Mouse (Mus musculus) embryo, embryonic 10.5 days (tissue): ENCODE results near the gene Man2b1.
"Not testable (repeated sequence)": the region's sequence is repeated elsewhere in the genome, so short reads cannot be mapped to it uniquely, and the experiment has no call there.

Experiments used
- DNase-seq: peaks from one replicate; pipeline ENCODE4 v3.0.0-alpha.2; 2015; ENCODE audit warnings: low spot score

Gene Man2b1

DNA sequence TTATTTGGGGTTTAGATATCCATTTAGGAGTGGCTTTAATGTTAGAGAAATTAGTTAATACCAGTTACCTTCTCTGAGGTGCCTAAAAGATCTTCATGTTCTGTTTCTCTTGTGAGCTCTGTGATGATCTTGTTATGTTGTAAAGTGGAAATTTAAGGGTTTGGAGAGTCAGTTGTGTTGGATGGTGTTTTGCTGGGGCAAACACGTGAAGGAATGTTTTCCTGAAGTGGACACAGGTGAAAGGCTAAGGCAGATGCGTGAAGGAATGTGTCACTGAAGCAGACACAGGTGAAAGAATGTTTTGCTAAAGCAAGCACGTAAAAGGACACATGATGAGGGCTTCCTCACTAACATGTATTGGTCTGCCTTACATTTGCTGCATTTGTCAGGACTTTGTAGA, 39.9 kb downstream of the Man2b1 start, which contains the start of gene Zfp791:
Zfp791 (minus strand) TSS at position 101 of the 400 bp plus-strand sequence.
- no peak for DNase-seq

DNA sequence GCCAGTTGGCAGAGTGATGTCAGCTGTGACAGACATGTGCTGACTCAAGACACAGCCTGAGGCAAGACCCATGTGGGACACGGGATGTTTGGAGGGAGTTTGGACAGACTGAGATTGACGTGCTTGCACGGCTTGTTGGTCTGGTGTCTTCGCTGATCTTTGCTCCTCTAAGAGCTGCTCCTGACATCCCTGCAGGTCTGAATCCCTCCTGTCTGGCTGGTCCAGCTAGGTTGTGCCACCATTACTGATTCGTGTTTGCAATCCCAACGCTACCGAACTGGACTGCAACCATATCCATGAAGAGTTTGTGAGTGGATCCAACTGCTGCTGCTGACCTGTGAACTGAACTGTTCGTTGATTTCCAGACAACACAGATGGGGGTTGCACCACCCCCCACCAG, 40.6 kb downstream of the Man2b1 start:
- no peak for DNase-seq

DNA sequence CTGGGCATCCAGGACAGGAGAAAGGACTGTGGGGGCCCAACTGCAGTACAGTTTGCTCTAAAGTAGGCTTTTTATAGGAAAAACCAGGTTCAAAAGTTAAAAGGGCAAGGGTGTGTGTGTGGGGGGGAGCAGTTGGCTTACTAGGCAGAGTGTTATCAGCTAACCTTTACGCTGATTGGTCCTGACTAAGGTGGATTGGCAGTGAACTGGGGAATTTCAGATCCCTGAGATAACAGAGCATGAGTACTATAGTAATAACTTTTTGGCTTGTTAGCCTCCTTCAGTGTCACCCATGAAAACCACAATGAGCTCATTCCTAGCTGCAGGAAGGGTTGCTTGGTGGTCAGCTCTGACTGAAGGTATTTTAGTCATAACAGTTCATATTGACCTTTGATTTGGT, 49.3 kb downstream of the Man2b1 start:
- DNase-seq = no peak

DNA sequence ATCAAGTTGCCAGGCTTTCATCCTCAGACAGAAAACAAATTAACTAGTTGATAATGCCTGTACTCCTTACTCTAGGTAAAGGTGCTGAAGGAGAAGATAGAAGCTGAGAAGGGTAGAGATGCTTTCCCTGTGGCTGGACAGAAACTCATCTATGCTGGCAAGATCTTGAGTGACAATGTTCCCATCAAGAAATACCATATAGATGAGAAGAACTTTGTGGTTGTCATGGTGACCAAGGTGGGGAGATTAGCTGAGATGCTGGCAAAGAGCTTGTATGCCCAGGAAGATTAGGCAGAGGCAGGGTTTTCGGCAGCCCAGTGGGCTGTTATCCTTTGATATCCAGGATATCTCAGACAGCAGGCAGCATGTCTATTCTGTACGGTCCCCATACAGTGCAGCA, 52.6 kb downstream of the Man2b1 start:
- DNase-seq = not testable (repeated sequence)

DNA sequence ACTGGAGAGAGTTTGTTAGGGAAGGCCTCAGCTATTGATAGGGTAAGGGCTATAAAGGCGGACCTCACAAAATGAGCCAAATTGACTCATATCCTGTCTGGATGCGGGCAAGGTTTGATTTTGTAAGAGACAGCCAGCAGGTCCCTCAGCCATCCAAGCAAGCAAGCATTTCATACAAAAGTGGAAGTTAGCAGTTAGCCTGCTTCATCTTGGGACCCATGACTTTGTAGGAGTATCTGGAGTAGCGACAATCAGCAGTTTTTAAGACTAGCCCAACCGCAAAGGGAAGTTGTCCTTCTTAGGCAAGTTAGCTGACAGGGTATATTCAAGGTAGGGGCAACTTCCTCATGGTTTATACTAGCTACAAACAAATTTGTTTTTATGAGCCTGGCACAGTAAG, 59.4 kb downstream of the Man2b1 start:
- no peak for DNase-seq
